Mouse (Mus musculus) MEL (cell line): ENCODE measurements around the gene Cxcl10.

Experiments
- ELF1 ChIP-seq: IDR thresholded peaks from 2 replicates; pipeline ENCODE4 v1.6.1; 2014; ENCODE audit warnings: low read depth, mild to moderate bottlenecking, inconsistent platforms, low read length, improper control_type of control experiment, moderate library complexity
- HCFC1 ChIP-seq: IDR thresholded peaks from 2 replicates; pipeline ENCODE4 v1.6.1; 2012; ENCODE audit warnings: low read depth, mild to moderate bottlenecking, inconsistent platforms, low read length, improper control_type of control experiment, moderate library complexity
- RAD21 ChIP-seq: IDR thresholded peaks from 2 replicates; pipeline ENCODE4 v1.6.1; 2011; ENCODE audit warnings: mild to moderate bottlenecking, low read depth, low read length, improper control_type of control experiment

DNA sequence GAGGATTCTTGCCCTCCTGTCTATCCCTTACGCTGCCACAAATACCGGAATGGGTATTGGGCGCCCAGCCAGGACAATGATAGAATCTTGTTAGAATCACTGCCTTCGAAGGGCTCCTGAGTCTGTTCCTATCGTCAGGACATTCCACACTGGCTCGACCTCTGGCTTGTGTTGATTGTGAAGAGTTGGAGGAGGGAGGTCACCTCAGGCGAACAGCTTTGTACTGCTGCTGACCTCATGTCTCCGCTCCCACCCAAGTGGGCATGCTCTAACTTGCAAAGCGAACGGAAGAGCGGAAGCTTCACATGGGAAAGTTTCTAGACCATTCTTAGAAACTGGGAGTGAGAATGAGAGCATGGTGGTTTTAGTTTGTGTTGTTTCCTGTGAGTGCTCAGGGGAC, 38.7 kb upstream of the Cxcl10 start:
- TF ChIP-seq RAD21 = no peak
- no peak for TF ChIP-seq ELF1
- TF ChIP-seq HCFC1 = no peak
